Comparison of ENCODE assay signal across 12 mouse cellular contexts in genomic region chr16:35771606-35772005, GRCm38 (mm10). TPM values are rescaled to one million over a fixed set of nuclear protein-coding genes. Genes with fewer than 3 reads are reported as not detected.
DNase-seq lines count a peak whose midpoint lies in the region; ATAC-seq lines count a peak whose summit lies in the region.
"Had no signal": no experiment of that assay in that cellular context is flagged by ENCODE, and none has a peak within 500 bp of the region (broad histone marks: within the 10 kb centered on the region; RNA-seq: fewer than 3 reads in every experiment).

No protein-coding gene starts in this region.

- no peak overlapping the region for H3K9ac ChIP-seq in midbrain, embryonic 12.5 days (replicated peaks)
- H3K9ac ChIP-seq in midbrain, embryonic 16.5 days (ENCODE audit: low read depth, low read length): no peak overlapping the region
- H3K9ac ChIP-seq in liver, embryonic 13.5 days: peak overlapping the region; percentile 97
- H3K9ac ChIP-seq: lung, embryonic 15.5 days had no signal

- ATAC-seq in erythroblast, adult 5-6 weeks (replicated peaks; ENCODE audit: low FRiP score, poor library complexity, severe bottlenecking): no peak
- no peak for ATAC-seq in midbrain, embryonic 12.5 days (ENCODE audit: low FRiP score, low read depth)
- no peak for ATAC-seq in midbrain, embryonic 16.5 days
- no peak for ATAC-seq in liver, embryonic 13.5 days (ENCODE audit: low read depth)
- ATAC-seq in frontal cortex, adult (ENCODE audit: low TSS enrichment): no peak

- H3K4me2 ChIP-seq in midbrain, embryonic 12.5 days (replicated peaks): 0 out of 2 replicates have a peak overlapping the region, but pooled peaks have one; percentile 88
- H3K4me2 ChIP-seq in midbrain, embryonic 16.5 days (ENCODE audit: low read length): no peak overlapping the region
- H3K4me2 ChIP-seq in liver, embryonic 13.5 days: peak overlapping the region; percentile 95

- peaks cover 27% of the 10 kb centered on the region for H3K36me3 ChIP-seq in erythroblast, embryonic 14.5 days (ENCODE audit: control insufficient read depth)
- H3K36me3 ChIP-seq in midbrain, embryonic 12.5 days: no peaks in the 10 kb centered on the region
- H3K36me3 ChIP-seq in midbrain, embryonic 16.5 days (ENCODE audit: control insufficient read depth, insufficient read depth, low read length): no peaks in the 10 kb centered on the region
- H3K36me3 ChIP-seq in liver, embryonic 13.5 days: peaks cover 7% of the 10 kb centered on the region; the same call in 1 of the 2 replicates
- H3K36me3 ChIP-seq: lung, embryonic 15.5 days had no signal

- no peaks in the 10 kb centered on the region for H3K9me3 ChIP-seq in erythroblast, embryonic 14.5 days (ENCODE audit: control insufficient read depth, low read length)
- H3K9me3 ChIP-seq in midbrain, embryonic 12.5 days: no peaks in the 10 kb centered on the region
- H3K9me3 ChIP-seq in midbrain, embryonic 16.5 days (replicated peaks; ENCODE audit: control insufficient read depth, low read length, poor library complexity, severe bottlenecking): no peaks in the 10 kb centered on the region
- H3K9me3 ChIP-seq in liver, embryonic 13.5 days (replicated peaks): no peaks in the 10 kb centered on the region
- H3K9me3 ChIP-seq: lung, embryonic 15.5 days had no signal

- no peak for DNase-seq in liver, embryonic 13.5 days
- DNase-seq in urinary bladder, postnatal 36 days (ENCODE audit: low spot score in 2 of 2): no peak
- no peak for DNase-seq in lung, postnatal 25 days (ENCODE audit: low spot score)
- DNase-seq: adrenal gland, postnatal 25 days; cerebellum, adult 11 months had no signal

- no peak overlapping the region for H3K27ac ChIP-seq in midbrain, embryonic 12.5 days (replicated peaks)
- H3K27ac ChIP-seq in midbrain, embryonic 16.5 days (ENCODE audit: low read length): no peak overlapping the region
- H3K27ac ChIP-seq in liver, embryonic 13.5 days: peak overlapping the region; percentile 16
- H3K27ac ChIP-seq: kidney, postnatal 0 days; lung, embryonic 15.5 days had no signal

- 89% methylated on average over 5 of the region's 5 CpGs for WGBS in midbrain, embryonic 12.5 days
- 91% methylated on average over 5 of the region's 5 CpGs for WGBS in midbrain, embryonic 16.5 days
- WGBS in liver, embryonic 13.5 days (ENCODE audit: insufficient replicate concordance): 71% methylated on average over 5 of the region's 5 CpGs

- peak overlapping the region; percentile 74 for H3K4me3 ChIP-seq in erythroblast, embryonic 14.5 days (replicated peaks)
- H3K4me3 ChIP-seq in midbrain, embryonic 12.5 days: peak overlapping the region; percentile 80; the same call in 1 of the 2 replicates
- H3K4me3 ChIP-seq in midbrain, embryonic 16.5 days (ENCODE audit: low read depth, low read length): no peak overlapping the region
- H3K4me3 ChIP-seq in liver, embryonic 13.5 days (replicated peaks): peak overlapping the region; percentile 74

- peaks cover 58% of the 10 kb centered on the region for H3K4me1 ChIP-seq in erythroblast, embryonic 14.5 days (ENCODE audit: control insufficient read depth)
- H3K4me1 ChIP-seq in midbrain, embryonic 12.5 days: peaks cover 31% of the 10 kb centered on the region
- peaks cover 20% of the 10 kb centered on the region for H3K4me1 ChIP-seq in midbrain, embryonic 16.5 days (ENCODE audit: control insufficient read depth, insufficient read depth, low read length)
- peaks cover 56% of the 10 kb centered on the region for H3K4me1 ChIP-seq in liver, embryonic 13.5 days (replicated peaks)

- H3K27me3 ChIP-seq in erythroblast, embryonic 14.5 days (ENCODE audit: control insufficient read depth): no peaks in the 10 kb centered on the region
- H3K27me3 ChIP-seq in midbrain, embryonic 12.5 days: no peaks in the 10 kb centered on the region
- H3K27me3 ChIP-seq in midbrain, embryonic 16.5 days (ENCODE audit: control insufficient read depth, insufficient read depth, low read depth, low read length): no peaks in the 10 kb centered on the region
- H3K27me3 ChIP-seq in liver, embryonic 13.5 days: no peaks in the 10 kb centered on the region
- H3K27me3 ChIP-seq: lung, embryonic 15.5 days had no signal

RNA-seq across cellular contexts. Expression of gene Hspbap1, which starts 1.4 kb away (rescaled TPM):
- 6.2 and 6.4 TPM in 2 replicates for polyA plus RNA-seq in erythroblast, embryonic 14.5 days (2012)
- 30.4 and 37.4 TPM in 2 replicates for total RNA-seq in erythroblast, adult 5-6 weeks (2015; ENCODE audit: low replicate concordance)
- 63.4 and 71.3 TPM in 2 replicates for total RNA-seq in erythroblast, adult 5-6 weeks (2017; ENCODE audit: low replicate concordance)
- 20.9 and 21.9 TPM in 2 replicates for polyA plus RNA-seq in midbrain, embryonic 12.5 days (2016; fragmentation: Nextera tagmentation; extraction: Ambion mirVana)
- 16.1 TPM in 2 replicates for polyA plus RNA-seq in midbrain, embryonic 16.5 days (2015; fragmentation: Nextera tagmentation; extraction: Ambion mirVana)
- 20.2 and 21.9 TPM in 2 replicates for polyA plus RNA-seq in liver, embryonic 13.5 days (2015; fragmentation: Nextera tagmentation; extraction: Ambion mirVana)

RNA-seq across cellular contexts. Expression of gene Dirc2, which starts 2.5 kb away (rescaled TPM):
- polyA plus RNA-seq in erythroblast, embryonic 14.5 days (2012): 0.34 and 0.97 TPM in 2 replicates
- 15.2 and 16.7 TPM in 2 replicates for total RNA-seq in erythroblast, adult 5-6 weeks (2015; ENCODE audit: low replicate concordance)
- total RNA-seq in erythroblast, adult 5-6 weeks (2017; ENCODE audit: low replicate concordance): 19.2 and 23.3 TPM in 2 replicates
- polyA plus RNA-seq in midbrain, embryonic 12.5 days (2016; fragmentation: Nextera tagmentation; extraction: Ambion mirVana): 24.5 and 26.3 TPM in 2 replicates
- 30.7 and 32.0 TPM in 2 replicates for polyA plus RNA-seq in midbrain, embryonic 16.5 days (2015; fragmentation: Nextera tagmentation; extraction: Ambion mirVana)
- polyA plus RNA-seq in liver, embryonic 13.5 days (2015; fragmentation: Nextera tagmentation; extraction: Ambion mirVana): 4.6 and 4.9 TPM in 2 replicates
